Mouse (Mus musculus): ENCODE data around the gene Nol3. TPM values are rescaled to one million over a fixed set of nuclear protein-coding genes. Genes with fewer than 3 reads are reported as not detected.
"Not testable (repeated sequence)": the region's sequence is repeated elsewhere in the genome, so short reads cannot be mapped to it uniquely, and the experiment has no call there.

Gene Nol3
- total RNA-seq (2015) (not detected in 2 replicates), total RNA-seq (2017) (0.07 TPM in 1 of 2 replicates, not detected in the other)

DNA sequence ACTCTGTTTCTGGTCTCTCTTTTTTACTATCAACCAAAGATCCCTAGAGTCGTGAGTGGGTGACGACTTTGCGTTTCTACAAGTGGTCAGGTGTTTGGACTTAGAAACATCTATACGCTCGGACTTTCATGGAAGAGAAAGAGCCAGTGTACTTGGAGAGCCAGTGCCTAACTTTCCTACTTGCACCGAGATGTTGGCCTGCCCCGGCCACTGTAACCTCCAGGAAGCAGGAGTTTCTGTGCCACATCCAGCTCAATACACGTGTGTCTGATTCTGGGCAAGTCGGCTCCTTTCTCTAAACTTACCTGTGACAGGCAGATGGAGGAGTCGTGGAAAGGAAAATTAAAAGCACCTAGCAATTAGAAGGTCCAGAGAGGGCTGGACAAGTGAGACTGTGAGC is at the start of gene Nol3:
Nol3 (plus strand) TSS at position 301 of the 400 bp plus-strand sequence.
- ATAC-seq (ENCODE audit: poor library complexity, severe bottlenecking): no peak

DNA sequence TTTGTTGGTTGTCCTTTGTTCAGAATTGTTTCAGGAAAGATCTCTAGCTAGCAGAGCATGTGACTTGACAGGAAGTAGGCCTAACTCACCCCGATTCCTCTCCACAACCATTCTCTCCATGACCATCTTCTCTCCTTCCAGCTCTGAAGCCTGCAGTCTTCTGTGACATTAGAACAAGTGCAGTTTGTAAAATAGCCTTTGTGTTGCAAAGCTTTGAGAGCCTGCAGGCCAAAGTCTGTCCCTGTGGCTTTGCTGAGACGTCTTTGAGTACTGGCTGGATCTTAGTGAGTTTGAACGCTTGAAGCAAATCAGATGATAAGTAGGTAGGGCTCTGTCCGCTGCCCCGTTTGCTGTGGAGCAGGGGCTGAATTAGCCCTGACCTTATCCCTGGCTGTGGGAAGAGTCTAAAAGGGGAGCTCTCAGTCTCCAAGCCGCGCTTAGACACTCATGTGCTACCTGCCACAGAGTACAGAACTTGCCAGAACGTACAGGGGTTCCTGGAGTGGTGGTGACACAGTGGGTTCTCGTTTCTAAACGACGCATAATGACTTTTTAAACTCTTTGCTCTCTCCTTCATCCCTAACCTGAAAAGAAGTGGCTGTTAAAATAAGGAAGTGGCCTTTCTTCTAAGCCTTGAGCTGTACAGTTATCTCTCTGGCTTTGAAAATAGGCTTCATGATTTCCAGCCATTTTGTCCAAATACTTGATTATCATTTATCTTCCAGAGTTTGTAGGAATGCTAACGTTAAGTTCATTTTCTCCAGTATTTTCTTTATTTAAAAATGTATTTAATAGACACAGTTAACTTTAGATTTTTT is 44.2 kb upstream of the Nol3 start:
- ATAC-seq (ENCODE audit: poor library complexity, severe bottlenecking): no peak

DNA sequence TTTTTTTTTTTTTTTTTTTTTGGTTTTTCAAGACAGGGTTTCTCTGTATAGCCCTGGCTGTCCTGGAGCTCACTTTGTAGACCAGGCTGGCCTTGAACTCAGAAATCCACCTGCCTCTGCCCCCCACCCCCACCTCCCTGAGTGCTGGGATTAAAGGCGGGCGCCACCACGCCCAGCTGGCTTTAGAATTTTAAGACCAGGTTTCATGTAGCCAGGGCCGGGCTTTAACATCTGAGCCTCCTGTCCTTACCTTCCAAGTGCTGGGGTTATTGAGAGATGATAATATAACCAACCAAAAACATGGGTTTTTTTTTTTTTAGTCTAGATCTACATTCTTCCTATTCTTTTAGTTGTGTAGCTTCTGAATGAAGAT is 43.6 kb upstream of the Nol3 start:
- ATAC-seq (ENCODE audit: poor library complexity, severe bottlenecking): not testable (repeated sequence)

DNA sequence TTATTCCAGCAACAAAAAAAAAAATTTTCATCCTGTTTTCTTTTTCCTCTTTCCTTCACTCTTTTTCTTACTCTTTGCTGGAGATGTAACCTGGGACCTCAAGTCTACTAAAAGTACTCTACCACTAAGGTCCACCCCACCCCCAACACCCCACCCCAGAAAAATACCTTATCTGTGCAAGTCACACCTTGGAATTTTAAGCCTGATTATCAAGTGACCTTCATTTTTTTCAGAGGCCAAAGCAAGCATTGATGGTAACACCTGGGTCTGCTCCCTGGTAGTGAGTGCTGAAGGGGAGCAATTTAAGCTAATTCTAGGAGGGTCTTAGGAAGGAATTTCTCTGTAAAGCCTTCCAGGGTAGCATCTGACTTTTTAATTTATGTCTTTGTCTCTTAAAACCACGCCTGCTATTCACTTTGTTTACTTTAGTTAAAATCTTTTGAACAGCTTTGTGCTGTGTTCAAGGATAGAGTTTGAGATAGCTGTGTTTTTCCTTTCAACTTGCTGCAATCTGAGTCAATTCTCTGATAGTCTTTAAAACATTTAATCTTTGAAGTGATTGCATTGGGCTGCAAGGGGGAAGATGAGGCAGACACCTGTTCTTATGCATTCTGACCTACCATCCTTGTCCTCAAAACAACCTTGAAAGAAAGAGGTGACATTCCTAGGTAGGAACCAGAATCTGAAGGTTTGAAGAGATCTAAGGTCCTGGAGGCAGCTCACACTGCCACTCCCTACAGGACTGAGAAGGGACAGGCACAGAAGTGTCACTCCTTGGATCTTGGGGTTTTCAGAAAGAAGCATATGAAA is 42.6 kb upstream of the Nol3 start:
- no peak for ATAC-seq (ENCODE audit: poor library complexity, severe bottlenecking)

DNA sequence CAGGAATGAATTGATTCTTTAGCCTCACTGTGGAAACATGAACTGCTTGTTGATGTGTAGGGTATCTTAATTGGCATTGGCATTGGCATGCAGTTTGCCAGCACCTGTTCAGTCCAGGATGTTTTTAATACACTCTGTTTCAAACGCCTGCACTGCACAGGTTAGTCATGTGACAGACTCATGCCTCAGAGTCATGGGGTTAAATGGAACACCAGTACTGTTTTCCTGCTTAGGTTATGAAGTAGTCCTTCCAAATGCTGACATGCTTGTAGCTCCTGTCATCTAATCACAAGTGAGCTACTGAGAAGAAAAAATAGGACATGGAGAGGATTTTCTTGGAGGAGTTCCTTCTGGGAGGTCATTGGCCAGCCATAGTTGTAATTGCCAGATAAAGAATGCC is 40.7 kb upstream of the Nol3 start:
- ATAC-seq (ENCODE audit: poor library complexity, severe bottlenecking): no peak

DNA sequence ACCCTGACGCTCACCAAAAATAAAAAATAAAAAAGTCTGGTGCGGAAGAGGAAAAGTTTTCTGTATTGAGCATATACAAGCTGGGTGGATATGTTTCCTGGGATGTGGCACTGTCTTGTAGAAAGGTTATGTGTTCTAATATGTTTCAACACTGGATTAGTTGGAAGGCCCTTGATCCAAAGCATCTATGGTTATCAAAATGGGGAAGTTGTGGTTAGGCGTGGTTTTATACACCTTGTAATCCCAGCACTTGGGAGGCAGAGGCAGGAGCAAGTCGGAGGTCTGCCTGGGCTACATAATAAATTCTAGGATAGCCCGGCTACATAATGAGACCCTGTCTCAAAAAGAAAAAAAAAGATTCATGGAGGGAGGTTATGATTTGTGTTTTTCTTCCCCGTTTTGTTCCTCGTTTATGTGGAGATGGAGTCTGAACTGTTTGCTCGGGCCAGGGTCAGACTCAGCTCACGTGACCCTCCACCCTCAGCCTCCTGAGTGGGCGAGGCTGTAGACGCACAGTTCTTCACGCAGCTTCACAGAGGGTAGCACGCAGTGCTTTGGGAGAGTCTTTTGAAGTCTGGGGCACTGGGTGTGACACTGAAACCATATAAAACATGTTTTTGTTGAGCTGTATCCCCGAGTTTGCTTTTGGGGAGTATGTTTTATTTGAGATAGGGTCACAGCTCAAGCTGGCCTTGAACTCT is 38.3 kb upstream of the Nol3 start:
- ATAC-seq (ENCODE audit: poor library complexity, severe bottlenecking): no peak

DNA sequence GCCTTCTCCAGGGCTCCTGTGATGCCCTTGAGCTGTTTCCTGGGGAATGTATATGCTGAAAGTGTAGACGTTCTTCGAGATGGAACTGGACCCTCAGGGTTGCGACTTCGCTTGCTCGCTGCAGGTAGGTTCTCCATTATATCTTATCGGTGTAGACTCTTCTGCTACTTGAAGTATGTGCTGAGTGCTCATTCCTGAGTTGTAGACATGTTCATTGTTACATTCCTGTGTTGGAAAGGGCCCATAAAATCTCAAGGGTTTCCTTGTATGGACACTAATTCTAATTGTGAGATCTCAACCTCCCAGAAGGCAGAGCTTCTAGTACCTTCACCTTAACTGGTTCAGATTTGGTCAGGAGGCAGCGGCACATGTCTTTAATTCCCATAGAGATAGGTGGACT is 34.9 kb upstream of the Nol3 start:
- ATAC-seq (ENCODE audit: poor library complexity, severe bottlenecking): no peak

DNA sequence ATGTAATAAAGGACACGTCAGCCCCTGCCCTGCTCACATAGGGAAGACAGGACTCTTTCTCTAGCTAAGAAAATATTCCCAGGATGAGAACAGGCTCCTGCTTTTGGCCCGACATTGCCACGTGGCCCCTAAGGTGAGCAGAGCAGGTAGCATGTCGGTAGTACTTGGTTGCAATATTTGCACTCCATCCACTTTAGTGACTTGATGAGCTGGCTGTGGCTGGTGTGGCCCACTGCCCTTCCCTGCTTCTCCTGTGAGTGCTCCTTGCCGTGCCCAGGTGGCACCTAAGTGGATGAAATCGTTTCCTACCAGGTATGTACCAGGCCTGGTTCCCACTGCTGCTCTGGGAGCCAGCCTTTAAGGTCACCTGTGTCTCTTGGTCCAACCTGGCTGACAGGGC is 24.0 kb upstream of the Nol3 start:
- no peak for ATAC-seq (ENCODE audit: poor library complexity, severe bottlenecking)

DNA sequence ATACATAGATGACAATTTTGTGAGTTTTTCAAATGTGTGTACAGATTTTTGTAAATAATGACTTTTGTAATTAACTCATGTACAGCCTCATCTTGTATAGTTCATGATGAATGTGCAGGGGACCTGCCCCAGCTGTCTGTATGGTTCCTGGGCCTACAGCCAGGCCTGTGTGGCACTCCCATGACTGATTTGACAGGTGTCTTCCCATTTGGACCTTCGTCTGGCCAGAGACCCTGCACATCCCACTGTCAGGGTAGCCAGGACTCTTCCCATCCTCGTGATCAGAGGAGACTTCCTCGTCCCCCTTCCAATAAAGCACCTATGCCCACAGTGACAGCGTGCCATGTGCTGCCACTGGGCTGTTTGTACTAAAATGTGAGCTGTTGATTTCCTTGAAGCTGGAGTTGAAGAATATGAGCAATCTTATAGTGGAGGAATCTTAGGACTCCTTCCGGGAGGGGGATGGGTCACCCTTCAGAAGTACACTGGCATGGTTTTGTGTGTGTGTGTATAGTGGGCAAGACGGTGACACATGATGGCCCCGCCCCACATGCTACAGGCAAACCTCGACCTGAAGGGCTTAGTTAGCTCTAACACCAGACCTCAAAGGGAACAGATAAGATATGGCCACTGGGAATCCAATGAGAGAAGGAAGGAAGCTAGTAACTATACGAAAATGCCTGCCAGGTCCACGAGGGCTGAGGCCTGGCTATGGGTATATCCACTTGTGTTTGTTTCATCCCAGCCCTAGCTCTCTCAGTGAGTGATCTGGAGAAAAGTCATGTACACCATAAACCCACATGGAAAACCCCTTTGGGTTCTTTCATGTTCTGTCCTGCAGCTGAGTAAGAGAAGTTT is 23.0 kb upstream of the Nol3 start:
- ATAC-seq (ENCODE audit: poor library complexity, severe bottlenecking): no peak

DNA sequence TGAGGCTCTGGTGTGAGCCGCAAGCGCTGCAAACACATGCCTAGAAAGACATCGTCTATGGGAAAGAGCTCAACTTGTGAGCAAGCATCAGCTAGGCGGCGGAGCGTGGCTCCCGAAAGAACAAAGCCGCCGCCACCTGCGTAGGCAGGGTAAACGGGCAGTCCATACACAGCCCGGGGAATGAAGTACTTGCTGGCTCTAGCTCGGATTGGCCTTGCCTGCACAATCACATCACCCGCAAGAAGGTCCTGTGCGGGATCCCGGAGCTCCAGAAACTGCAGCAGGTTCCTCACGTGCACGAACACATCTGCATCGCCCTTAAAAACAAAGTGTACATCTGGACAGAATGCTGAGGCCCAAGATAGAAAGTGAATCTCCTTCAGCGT is 22.2 kb upstream of the Nol3 start:
- no peak for ATAC-seq (ENCODE audit: poor library complexity, severe bottlenecking)

DNA sequence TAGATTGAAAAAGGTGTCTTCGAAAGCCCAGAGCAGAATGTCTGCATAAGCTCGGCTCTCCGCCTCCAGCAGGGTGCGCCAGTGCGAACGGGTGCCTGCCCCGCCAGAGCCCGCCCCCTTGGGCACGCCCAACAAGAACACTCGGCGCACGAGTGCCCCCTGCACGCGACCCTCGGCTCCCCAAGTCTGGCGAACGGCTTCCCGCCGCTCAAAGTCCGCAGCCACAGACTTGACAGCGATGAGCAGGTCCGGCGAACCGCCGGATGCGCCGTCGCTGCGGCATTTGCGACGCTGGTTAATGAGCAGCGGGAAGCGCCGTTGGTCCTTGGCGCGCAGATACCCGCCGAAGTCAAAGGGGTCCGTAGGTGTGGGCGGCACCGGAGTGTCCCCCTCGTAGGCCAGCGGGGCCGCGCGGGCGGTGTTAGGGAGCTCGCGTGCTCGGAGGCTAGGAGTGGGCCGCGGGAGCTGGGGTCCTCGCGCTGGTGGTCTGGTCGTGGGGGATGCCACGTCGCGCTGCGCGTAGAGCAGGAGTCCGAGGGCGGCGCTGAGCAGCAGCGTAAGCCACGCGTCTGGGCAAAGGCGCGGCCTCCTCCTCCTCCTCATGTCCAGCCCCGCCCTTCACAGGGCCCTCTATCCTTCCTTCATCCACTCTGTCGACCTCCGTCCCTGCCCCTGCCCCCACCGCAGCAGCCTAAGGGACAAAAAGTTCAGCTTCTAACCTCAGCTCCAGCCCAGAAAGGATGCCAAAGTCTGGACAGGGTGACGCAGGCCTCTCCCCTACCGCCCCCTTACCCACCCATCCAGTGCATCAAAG is 21.6 kb upstream of the Nol3 start:
- peak; percentile 90 for ATAC-seq (ENCODE audit: poor library complexity, severe bottlenecking)

DNA sequence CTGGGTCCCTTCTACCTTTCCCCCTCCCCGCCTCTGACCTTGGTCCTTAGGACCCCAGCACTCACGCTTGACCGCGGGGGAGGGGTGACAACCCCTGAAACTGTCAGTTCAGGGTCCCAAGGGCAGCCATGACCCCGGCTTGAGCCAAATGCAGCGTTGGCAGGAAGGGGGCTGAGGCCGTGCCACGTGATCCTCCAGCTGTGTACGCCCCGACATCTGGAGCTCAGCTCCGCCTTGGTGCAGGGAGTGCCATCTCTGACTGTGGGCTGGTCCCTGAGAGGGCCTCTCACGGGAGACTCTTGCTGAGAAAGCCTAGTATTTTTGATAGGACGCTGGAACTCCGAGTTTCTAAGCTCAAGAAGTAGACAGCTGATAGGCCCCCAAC is 21.0 kb upstream of the Nol3 start, which contains the start of gene B3gnt9:
B3gnt9 (minus strand) TSS at position 188 of the 385 bp plus-strand sequence.
- ATAC-seq (ENCODE audit: poor library complexity, severe bottlenecking): peak; percentile 32

DNA sequence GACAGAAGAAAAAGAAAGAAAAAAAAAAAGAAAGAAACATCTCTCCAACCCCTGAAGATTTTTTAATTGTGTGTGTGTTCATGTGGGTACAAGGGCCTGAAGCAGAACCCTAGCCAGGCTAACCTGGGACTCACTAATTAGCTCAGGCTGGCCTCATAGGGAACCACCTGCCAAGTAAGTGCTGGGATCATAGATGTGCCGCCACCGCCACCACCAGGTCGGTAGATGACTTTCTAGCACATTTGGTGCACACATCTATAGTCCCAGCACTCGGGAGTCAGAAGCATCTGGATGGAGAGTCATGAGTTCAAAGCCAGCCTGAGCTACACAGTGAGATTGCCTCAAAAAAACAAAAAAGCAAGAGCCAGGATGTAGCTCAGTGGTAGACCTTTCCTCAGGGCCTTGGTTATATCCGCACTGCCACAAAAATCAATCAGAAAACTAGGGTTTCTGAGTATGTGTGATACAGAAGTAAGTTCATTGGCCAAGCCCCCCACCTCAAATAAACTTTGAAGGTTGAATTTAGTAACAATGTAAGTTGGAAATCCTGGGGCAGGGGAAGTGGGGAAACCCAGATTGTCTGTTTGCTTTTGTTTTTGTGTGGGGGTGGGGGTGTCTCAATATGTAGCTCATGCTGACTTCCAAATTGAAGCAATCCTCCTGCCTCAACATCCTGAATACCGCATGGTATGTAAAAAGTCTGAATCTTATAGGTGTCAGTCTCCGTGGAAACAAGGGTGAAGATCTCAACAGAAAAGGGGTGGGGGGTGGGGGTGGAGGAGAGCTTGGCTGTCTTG is 18.4 kb upstream of the Nol3 start:
- no peak for ATAC-seq (ENCODE audit: poor library complexity, severe bottlenecking)

DNA sequence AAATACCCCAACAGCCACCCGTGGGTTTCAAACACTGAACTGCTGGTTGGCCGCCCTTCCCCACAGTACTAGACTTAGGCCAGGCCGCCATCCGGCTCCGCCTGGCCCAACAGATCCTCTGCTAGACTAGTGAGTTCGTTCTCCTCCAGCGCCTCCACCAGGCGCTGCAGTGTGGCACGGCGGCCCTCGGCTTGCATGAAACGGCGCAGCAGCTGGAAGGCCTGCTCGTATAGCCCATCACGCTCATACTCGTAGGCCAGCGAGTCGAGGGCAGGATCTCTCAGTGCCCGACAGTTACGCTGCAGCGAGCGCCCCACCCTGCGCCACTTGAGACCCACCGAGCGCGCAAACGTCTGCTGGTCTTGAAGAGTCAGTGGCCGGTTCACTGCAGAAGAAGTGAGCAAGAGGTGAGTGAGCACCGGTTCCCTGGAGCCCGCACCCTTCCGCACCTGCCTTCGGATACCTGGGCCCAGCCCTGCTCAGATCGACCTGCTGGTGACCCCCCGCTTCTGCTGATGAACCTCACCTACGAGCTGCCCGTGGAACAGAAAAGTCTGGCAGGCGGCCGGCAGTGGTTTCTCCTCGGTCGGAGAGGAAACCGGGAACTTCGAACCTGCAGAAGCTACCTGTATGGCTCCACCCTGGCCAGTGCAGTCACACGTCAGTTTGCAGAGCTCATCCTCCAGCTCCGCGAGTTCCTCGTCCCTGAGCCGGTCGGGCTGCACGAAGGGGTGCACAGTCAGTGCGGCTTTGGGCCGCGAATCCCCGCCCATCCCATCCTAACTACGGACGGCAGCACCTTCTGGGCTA is 16.8 kb upstream of the Nol3 start:
- peak; percentile 13 for ATAC-seq (ENCODE audit: poor library complexity, severe bottlenecking)

DNA sequence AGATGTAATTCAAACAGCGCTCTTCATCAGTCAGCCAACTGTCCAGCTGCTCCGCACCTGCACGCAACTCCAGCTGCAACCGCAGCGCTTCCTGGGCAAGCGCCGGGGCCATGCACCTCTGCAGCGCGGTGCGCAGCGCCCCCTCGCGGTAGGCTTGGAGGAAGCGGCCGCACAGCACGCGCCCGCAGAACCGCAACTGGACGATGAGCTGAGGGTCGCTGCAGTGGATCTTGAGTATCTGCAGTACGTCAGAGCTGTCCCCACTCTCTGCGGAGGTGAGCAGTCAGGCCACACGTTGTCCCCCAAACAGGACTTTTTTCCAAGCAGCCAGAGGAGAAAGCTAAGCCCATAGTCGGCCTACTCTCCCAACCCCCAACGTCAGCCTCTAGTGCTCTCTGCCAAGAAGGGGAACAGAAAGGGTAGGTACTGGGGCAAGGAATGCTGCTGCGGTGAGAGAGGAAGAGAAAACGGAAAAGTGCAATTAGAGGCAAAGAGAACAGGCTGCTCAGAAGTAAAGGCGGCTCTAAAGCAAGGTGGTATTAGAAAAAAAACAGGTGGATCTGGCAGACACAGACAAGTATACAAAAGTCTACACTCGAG is 16.1 kb upstream of the Nol3 start:
- ATAC-seq (ENCODE audit: poor library complexity, severe bottlenecking): peak; percentile 72

DNA sequence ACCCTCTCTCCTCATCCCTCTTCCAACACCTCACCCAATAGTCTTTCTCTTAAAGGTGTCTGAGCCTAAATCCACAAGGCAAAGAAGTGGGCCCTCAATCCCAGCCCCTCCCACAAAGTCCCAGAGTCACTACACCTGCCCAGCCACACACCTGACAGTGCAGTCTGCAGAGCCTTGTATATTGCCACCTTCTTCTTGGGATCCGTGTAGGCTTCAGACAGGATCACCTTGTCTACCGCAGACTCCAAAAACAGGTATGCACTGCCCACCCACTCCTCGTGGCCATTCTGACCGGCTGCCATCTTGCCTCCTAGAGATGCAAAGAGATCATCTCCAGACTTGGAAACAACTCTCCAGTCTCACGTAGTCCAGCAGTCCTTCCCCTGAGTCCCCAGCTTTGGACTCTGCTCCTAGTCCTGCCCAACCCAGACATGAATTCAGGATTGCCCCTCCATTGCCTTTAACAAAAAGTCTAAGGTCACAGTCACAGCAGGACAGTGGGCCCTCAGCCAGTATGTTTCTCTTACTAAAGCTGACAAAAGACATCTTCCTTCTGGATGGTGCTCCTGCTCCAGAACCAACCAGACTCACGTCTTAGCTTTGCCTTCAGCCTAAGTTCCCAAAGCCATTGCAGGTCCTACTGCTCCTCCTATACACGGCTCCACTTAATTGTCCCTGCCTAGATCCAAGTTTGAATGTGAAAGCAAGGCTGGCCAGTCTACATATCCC is 15.4 kb upstream of the Nol3 start:
- ATAC-seq (ENCODE audit: poor library complexity, severe bottlenecking): no peak
